Mouse (Mus musculus) liver, embryonic 13.5 days (tissue): ENCODE results near the gene Lman1l. TPM values are rescaled to one million over a fixed set of nuclear protein-coding genes. Genes with fewer than 3 reads are reported as not detected.

Experiments
- ATAC-seq: fragments of 200-750 bp; cut with Nextera tagmentation; 2 replicates; pipeline ENCODE4 v1.8.0; 2017; ENCODE audit warnings: low read depth, mild to moderate bottlenecking, moderate number of reproducible peaks, moderate library complexity
- DNase-seq: peaks from one replicate; pipeline ENCODE4 v3.0.0; 2022
- H3K27ac ChIP-seq: fragments of 300-500 bp; sonication (generic); 2 replicates; pipeline ENCODE4 v1.5.1; 2015; ENCODE audit warnings: moderate library complexity, mild to moderate bottlenecking, inconsistent platforms
- H3K27me3 ChIP-seq: fragments of 300-500 bp; sonication (generic); 2 replicates; pipeline ENCODE4 v1.6.1; 2015; ENCODE audit warnings: mild to moderate bottlenecking, inconsistent platforms
- H3K36me3 ChIP-seq: fragments of 300-500 bp; sonication (generic); 2 replicates; pipeline ENCODE4 v1.6.1; 2015; ENCODE audit warnings: mild to moderate bottlenecking, inconsistent platforms
- H3K4me1 ChIP-seq: fragments of 300-500 bp; sonication (generic); replicated peaks from 2 replicates; pipeline ENCODE4 v1.6.1; 2015; ENCODE audit warnings: inconsistent platforms
- H3K4me2 ChIP-seq: fragments of 300-500 bp; sonication (generic); 2 replicates; pipeline ENCODE4 v1.6.1; 2015; ENCODE audit warnings: inconsistent platforms, mild to moderate bottlenecking, moderate library complexity
- H3K4me3 ChIP-seq: fragments of 300-500 bp; sonication (generic); replicated peaks from 2 replicates; pipeline ENCODE4 v1.5.1; 2015; ENCODE audit warnings: mild to moderate bottlenecking, inconsistent platforms
- H3K9ac ChIP-seq: fragments of 300-500 bp; sonication (generic); 2 replicates; pipeline ENCODE4 v1.6.1; 2015; ENCODE audit warnings: mild to moderate bottlenecking, inconsistent platforms
- H3K9me3 ChIP-seq: fragments of 300-500 bp; sonication (generic); replicated peaks from 2 replicates; pipeline ENCODE4 v1.6.1; 2016; ENCODE audit warnings: inconsistent platforms
- WGBS: fragments of 180-500 bp; shearing (Covaris S2); methylation state at CpG from one replicate; pipeline ENCODE4 v1.1.7; 2015; ENCODE audit not compliant: insufficient replicate concordance; 5-methylcytosine and 5-hydroxymethylcytosine counted together
- polyA plus RNA-seq: library from polyadenylated mRNA; unstranded; fragments of >200 nt; fragmentation: Nextera tagmentation; extraction: Ambion mirVana; gene quantifications from 2 replicates; pipeline ENCODE4 v1.2.1, GENCODE M21; 2015

Gene Lman1l
- polyA plus RNA-seq, 1 experiment from 2014 or later: 0.06 TPM

DNA sequence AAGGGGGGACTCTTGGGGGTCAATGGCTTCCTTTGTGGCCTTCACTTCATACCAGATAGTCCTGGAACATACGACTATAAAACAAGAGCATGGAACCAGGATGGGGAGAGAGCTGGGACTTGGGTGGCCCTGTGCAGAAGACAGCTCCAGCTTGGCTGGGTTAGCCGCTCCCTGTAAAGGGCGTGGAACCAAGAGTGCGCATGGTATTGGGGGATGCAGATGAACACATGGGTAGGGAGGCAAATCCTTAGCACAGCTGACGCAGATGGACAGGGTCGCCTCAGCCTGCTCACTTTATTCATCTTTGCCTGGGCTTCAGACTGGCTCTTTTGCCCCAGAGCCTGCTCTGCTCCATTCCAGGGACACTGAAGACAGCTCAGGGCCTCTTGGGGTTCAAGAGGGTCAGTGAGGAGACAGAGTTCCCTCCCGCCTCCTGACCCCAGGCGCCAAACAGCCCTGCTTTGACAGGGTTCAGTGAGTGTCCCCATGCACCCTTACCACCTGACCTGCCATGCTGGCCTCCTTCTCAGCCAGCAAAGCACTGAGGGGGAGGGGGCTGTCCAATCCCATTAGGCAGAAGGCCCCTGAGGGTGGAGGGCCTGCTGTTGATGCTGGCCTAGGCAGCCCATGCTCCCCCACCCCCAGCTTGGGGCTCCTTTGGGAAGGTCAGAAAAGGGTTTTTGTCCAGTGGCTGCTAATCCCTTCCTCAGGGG is 21.6 kb downstream of the Lman1l start:
- ATAC-seq (no peak), DNase-seq (no peak)
- peaks cover 8% of the 10 kb centered on the region for H3K36me3 ChIP-seq
- peaks cover 11% of the 10 kb centered on the region for H3K27me3 ChIP-seq
- H3K27ac ChIP-seq: no peak overlapping the region
- H3K4me1 ChIP-seq: peaks cover 24% of the 10 kb centered on the region
- no peaks in the 10 kb centered on the region for H3K9me3 ChIP-seq
- WGBS: 62% methylated on average over 8 of the region's 8 CpGs
- no peak overlapping the region for H3K4me2 ChIP-seq
- H3K9ac ChIP-seq: no peak overlapping the region
- no peak overlapping the region for H3K4me3 ChIP-seq

DNA sequence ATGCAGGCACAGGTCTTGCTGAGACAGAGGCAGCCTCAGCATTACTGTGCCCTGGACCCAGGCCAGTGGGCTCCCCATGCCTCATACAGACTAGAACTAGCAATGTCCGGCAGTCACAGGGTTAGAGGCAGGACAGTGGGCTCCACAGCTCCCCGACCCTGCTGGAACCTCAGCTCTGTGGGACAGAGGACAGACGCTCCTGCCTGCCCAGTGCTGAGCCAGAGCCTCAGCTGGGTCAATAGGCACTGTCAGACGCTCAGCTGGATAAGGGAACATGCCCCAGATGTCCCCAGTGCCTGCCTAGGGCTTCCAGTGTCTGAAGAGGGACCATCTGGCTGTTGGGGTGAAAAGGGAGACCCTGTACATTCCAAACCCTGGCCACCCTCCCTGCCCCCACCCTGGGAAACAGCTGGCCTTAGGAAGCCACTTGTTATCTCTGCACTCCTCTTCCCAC is 22.6 kb downstream of the Lman1l start:
- ATAC-seq (no peak), DNase-seq (no peak)
- Histone ChIP-seq H3K27me3 (peaks cover 5% of the 10 kb centered on the region), H3K9ac (no peak overlapping the region), H3K27ac (no peak overlapping the region), H3K4me1 (peaks cover 31% of the 10 kb centered on the region), H3K9me3 (no peaks in the 10 kb centered on the region), H3K4me3 (no peak overlapping the region), H3K4me2 (no peak overlapping the region), H3K36me3 (peaks cover 16% of the 10 kb centered on the region)
- WGBS: 42% methylated on average over 4 of the region's 4 CpGs

DNA sequence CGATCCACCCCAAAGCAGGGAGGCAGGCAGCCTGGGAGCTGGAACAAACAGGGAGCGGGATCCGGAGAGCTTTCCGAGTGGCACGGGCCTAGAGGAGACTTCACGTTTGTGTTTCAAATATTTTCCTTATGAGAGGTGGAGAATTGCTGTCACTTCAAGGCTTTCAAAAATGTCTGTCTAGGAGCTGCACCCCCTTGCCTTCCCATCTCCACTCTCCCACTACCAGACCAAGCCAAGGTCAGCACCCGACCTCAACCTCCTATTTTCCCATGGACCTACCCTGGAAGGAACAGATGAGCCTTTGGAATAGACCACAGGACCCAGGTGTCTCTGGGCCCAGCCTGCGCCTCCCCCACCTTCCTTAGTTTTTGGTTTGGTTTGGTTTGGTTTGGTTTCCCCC is 23.3 kb downstream of the Lman1l start:
- Histone ChIP-seq H3K9ac (no peak overlapping the region), H3K9me3 (no peaks in the 10 kb centered on the region), H3K36me3 (peaks cover 20% of the 10 kb centered on the region), H3K4me2 (no peak overlapping the region), H3K4me1 (peaks cover 31% of the 10 kb centered on the region), H3K27me3 (peaks cover 3% of the 10 kb centered on the region), H3K27ac (no peak overlapping the region), H3K4me3 (no peak overlapping the region)
- 77% methylated on average over 8 of the region's 8 CpGs for WGBS
- DNase-seq: no peak
- no peak for ATAC-seq

DNA sequence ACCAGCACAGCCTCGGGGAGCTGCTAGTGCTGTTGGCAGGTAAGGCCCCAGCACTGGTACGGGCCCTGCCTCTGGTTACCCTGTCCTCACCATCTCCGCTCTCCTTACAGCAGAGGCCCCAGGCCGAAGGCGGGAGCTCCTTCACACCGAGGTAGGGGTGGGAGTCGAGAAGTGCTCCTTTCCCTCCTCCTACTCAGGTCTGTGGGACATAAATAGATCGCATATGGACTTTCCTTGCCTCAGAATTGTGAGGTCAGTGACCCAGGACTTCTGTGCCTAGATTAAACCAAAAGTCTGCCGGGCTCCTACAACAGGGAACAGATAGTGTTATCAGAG is 26.4 kb downstream of the Lman1l start:
- ATAC-seq (no peak), DNase-seq (no peak)
- 70% methylated on average over 9 of the region's 9 CpGs for WGBS
- Histone ChIP-seq H3K4me2 (no peak overlapping the region), H3K27ac (no peak overlapping the region), H3K36me3 (peaks cover 23% of the 10 kb centered on the region), H3K9me3 (no peaks in the 10 kb centered on the region), H3K4me1 (peaks cover 27% of the 10 kb centered on the region), H3K27me3 (no peaks in the 10 kb centered on the region), H3K4me3 (no peak overlapping the region), H3K9ac (no peak overlapping the region)

DNA sequence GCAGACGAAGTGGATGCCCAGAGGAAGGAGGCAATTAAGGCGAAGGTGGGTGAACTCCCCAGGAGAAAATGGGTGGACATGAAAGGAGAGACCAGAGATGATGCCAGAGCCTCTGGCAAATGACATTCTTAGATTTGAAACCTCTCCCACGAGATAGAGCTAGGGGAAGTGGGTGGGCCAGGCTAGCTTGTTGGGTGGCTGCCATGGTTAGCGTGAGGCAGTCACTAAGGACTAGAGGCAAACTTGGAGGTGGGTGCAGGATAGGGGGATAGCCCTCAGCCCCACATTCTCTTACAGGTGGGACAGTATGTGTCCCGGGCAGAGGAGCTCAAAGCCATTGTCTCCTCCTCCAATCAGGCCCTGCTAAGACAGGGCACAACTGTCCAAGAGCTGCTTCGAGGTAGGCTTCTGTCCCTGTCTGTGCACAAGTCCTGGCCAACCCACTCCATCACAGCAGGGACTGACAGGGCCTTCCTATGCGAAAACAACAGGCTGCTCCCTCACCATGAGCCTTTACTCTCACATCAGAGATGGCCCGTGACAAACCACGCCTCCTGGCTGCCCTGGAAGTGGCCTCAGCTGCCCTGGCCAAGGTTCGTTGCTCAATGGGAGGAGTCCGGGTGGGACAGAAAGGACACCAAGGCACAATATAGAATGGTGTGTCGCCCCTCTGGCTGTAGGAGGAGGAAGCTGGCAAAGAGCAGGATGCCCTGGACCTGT is 27.0 kb downstream of the Lman1l start:
- WGBS: 67% methylated on average over 12 of the region's 12 CpGs
- Histone ChIP-seq H3K9ac (no peak overlapping the region), H3K27ac (no peak overlapping the region), H3K27me3 (no peaks in the 10 kb centered on the region), H3K4me3 (no peak overlapping the region), H3K36me3 (peaks cover 23% of the 10 kb centered on the region), H3K9me3 (no peaks in the 10 kb centered on the region), H3K4me2 (no peak overlapping the region), H3K4me1 (peaks cover 32% of the 10 kb centered on the region)
- no peak for ATAC-seq
- DNase-seq: no peak

DNA sequence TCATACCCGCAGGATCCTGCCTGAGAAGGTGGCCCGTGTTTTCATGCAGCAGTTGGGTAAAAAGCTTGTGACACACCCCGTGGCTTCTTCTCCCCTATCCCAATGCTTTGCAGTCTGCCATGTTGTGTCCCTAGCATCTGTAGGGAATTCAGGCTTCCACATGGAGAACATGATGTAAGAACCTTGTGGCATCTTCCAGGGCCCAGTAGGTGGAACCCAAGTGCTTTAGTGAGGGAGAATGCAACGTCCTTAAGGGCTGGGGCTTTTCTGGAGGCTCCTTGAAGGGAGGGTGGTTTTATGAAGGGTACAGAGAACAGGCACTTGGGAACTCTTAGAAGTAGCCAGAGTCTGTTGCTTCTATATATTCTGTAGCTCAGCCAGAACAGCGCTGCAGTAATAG is 29.8 kb downstream of the Lman1l start:
- WGBS: 50% methylated on average over 5 of the region's 5 CpGs
- no peak overlapping the region for H3K9ac ChIP-seq
- DNase-seq (no peak), ATAC-seq (no peak)
- H3K4me2 ChIP-seq: no peak overlapping the region
- H3K9me3 ChIP-seq: no peaks in the 10 kb centered on the region
- peaks cover 34% of the 10 kb centered on the region for H3K4me1 ChIP-seq
- H3K27me3 ChIP-seq: no peaks in the 10 kb centered on the region
- peaks cover 38% of the 10 kb centered on the region for H3K36me3 ChIP-seq
- H3K27ac ChIP-seq: no peak overlapping the region
- no peak overlapping the region for H3K4me3 ChIP-seq

DNA sequence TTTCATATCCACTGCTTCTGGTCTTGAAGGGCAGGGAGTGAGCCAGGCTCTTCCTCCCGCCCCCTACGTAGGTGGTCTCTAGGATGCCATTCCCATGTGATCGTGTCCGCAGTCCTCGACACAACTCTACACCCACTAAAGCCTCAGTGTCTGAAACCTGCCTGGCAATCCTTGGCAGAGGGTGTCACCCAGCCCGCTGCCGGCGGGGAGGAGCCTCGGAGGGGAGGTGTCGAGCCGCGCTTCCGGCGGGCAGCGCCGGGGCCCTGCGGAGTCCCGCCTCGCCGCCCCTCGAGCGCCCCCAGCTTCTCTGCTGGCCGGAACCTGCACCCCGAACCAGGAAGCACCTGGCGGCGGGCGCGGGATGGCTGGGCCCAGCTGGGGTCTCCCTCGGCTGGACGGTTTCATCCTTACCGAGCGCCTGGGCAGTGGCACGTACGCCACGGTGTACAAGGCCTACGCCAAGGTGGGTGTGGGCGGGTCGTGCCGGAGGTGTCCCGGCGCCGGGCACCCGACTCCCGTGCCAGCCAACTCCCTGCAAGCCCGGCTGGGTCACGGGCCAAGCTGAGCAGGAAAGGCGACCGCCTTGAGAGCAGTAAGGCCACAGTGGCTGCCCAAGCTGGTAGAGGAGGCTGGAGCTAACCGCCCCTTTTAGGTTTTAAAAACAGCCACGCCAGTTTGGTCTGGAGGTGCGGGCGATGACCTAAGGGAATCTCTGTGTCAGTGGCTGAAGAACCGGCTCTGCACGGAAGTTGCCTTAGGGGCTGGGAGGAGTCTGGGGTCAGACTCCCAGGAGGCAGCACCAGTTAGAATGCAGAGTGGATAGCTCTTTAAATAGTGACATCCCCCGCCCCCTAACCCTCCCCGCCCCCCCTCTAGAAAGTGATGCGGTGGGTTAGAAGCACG is 31.1 kb downstream of the Lman1l start, which contains the start of gene Ulk3:
Ulk3 (plus strand) TSS at position 229 of the 903 bp plus-strand sequence.
- peak within 1 kb of the TSS; percentile 94 for H3K4me2 ChIP-seq
- peaks cover 34% of the 10 kb centered on the region for H3K4me1 ChIP-seq
- peaks cover 36% of the 10 kb centered on the region for H3K36me3 ChIP-seq
- H3K9me3 ChIP-seq: no peaks in the 10 kb centered on the region
- ATAC-seq (peak; percentile 85), DNase-seq (peak; percentile 75)
- H3K27ac ChIP-seq: peak within 1 kb of the TSS; percentile 72
- no peaks in the 10 kb centered on the region for H3K27me3 ChIP-seq
- WGBS: under 1% methylated on average over 58 of the region's 58 CpGs
- H3K9ac ChIP-seq: peak within 1 kb of the TSS; percentile 73
- peak within 1 kb of the TSS; percentile 67 for H3K4me3 ChIP-seq

DNA sequence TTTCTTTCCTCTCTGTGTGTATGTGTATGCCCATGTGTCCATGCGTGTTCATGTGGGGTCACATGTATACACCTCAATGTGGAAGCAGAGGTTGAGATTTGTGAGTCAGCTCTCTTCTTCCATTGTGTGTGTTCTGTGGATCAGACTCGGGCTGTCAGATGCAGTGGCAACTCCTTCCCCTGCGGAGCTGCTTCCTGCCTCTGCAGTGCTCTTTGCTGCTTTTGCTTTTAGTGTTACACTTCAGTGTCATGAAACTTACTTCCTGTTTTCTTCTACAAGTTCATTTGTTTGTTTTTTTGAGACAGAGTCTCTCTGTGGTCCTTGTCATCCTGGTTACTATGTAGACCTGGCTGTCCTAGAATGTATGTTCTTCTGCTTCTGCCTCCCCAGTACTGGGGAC is 35.6 kb downstream of the Lman1l start:
- peaks cover 18% of the 10 kb centered on the region for H3K4me1 ChIP-seq
- no peak for DNase-seq
- H3K9me3 ChIP-seq: no peaks in the 10 kb centered on the region
- 70% methylated on average over 3 of the region's 3 CpGs for WGBS
- no peak for ATAC-seq
- H3K27ac ChIP-seq: no peak overlapping the region
- no peak overlapping the region for H3K9ac ChIP-seq
- H3K4me3 ChIP-seq: no peak overlapping the region
- H3K36me3 ChIP-seq: peaks cover 64% of the 10 kb centered on the region
- no peaks in the 10 kb centered on the region for H3K27me3 ChIP-seq
- no peak overlapping the region for H3K4me2 ChIP-seq

DNA sequence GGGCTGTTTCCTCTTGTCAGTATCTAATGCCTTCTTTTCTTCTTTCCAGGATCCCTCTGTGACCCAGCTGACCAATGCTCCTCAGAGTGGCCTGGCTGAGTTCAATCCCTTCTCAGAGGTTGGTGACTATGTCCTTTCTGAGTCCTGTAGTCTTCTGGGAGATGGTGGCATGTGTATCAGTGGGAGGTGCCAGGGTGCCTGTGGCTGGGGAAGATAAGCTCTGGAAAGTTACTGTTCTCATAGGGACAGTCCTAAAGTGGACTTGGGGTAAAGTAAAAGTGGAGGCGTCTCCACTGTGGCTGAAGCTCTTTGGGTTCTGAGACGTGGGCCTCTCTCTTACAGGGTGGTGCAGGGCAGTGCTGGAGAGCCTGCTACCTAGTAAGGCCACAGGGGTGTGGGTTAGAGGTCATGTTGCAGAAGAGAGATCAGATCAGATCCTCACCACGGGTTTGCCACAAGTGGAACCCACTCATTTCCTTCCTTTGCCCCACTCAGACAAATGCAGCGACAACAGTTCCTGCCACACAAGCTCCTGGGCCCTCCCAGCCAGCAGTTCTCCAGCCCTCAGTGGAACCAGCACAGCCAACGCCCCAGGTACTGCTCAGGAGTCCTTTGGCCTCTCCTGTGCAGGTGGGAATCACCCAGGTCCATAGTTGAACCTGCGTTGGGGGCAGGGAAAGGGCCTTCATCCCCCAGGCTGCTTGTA is 43.3 kb downstream of the Lman1l start:
- H3K4me2 ChIP-seq: peak overlapping the region; percentile 42
- H3K4me3 ChIP-seq: no peak overlapping the region
- no peaks in the 10 kb centered on the region for H3K27me3 ChIP-seq
- DNase-seq: peak; percentile 54
- peaks cover 43% of the 10 kb centered on the region for H3K36me3 ChIP-seq
- peak; percentile 90 for ATAC-seq
- 17% methylated on average over 6 of the region's 6 CpGs for WGBS
- H3K9ac ChIP-seq: peak overlapping the region; percentile 60
- H3K4me1 ChIP-seq: peaks cover 28% of the 10 kb centered on the region
- H3K27ac ChIP-seq: peak overlapping the region; percentile 79
- no peaks in the 10 kb centered on the region for H3K9me3 ChIP-seq

DNA sequence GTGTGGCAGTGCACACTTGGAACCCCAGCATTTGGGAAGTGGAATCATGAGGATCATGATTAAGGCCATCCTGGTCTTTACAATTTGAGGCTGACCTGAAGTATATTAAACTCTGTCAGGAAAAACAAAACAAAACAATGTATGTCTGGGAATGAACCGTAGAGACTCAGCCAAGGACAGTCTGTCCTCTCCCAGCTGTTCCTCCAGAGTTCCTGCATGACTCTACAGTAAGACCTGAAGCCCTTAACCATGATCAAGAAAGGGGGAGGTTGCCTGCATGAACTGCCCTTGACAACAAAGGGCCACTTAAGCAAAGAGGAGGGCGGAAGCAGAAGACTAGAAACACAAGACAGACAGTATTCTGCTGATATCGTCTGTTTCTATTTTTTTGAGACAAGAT is 45.0 kb downstream of the Lman1l start:
- 61% methylated on average over 3 of the region's 3 CpGs for WGBS
- no peak overlapping the region for H3K4me3 ChIP-seq
- no peak overlapping the region for H3K4me2 ChIP-seq
- H3K27ac ChIP-seq: no peak overlapping the region
- peaks cover 31% of the 10 kb centered on the region for H3K36me3 ChIP-seq
- no peaks in the 10 kb centered on the region for H3K27me3 ChIP-seq
- ATAC-seq (no peak), DNase-seq (no peak)
- H3K9me3 ChIP-seq: no peaks in the 10 kb centered on the region
- no peak overlapping the region for H3K9ac ChIP-seq
- H3K4me1 ChIP-seq: peaks cover 28% of the 10 kb centered on the region

DNA sequence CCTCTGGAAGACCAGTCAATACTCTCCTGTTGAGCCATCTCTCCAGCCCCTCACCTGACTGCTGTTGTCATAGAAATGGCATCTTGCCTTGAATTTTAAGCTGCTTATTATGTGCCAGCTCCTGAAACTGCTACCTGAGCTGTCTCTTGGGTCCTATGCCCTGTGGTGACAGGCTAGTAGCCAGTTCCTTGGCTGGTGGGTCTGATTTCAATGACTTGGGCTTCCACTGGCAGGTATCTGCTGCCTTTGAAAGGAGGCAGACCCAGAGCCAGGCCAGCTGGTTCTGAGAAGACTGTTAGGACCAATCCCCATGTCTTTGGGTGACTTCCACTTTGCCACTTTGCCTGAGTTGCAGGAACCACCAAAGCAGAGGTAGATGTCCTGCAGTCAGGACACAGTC is 46.2 kb downstream of the Lman1l start:
- no peaks in the 10 kb centered on the region for H3K9me3 ChIP-seq
- H3K27ac ChIP-seq: peak overlapping the region; percentile 36; the same call in 1 of the 2 replicates
- H3K36me3 ChIP-seq: peaks cover 32% of the 10 kb centered on the region
- DNase-seq (no peak), ATAC-seq (no peak)
- no peaks in the 10 kb centered on the region for H3K27me3 ChIP-seq
- peaks cover 28% of the 10 kb centered on the region for H3K4me1 ChIP-seq
- no peak overlapping the region for H3K9ac ChIP-seq
- no peak overlapping the region for H3K4me2 ChIP-seq
- no peak overlapping the region for H3K4me3 ChIP-seq
